Mouse (Mus musculus): ENCODE measurements at regions not wholly inside any gene's neighbourhood (a gene's known extent, or its start where the extent isn't known, plus 50 kb on each side); places are given as distances from the start of the nearest gene placed in this dataset.

GRCm38 (mm10) chr8:109012655-109013054 is 481.2 kb upstream of the Pmfbp1 start:
- DNase-seq: no peak

GRCm38 (mm10) chr8:109013577-109013976 is 480.2 kb upstream of the Pmfbp1 start:
- no peak for DNase-seq

- peak; percentile 59 to 69 for DNase-seq
Measured at GRCm38 (mm10) chr8:109014746-109015145, 479.1 kb upstream of the Pmfbp1 start.

DNA sequence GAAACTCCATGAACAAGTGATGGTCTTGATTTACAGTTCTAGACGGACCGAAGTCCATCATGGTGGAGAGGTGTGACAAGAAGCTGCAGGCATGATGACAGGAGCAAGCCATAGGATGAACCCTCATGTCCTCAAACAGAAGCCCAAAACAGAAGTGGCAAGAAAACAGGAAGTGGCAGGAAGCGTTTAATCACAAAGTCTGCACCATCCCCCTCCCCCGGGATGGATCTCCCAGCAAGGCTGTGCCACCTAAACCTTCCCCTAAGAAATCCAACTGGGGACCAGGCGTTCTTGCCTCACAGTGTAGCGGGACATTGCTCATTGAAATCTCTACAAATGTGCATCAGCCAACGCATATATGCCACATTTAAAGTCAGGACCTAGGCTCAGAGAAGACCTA is 474.3 kb upstream of the Pmfbp1 start:
- no peak for DNase-seq

DNA sequence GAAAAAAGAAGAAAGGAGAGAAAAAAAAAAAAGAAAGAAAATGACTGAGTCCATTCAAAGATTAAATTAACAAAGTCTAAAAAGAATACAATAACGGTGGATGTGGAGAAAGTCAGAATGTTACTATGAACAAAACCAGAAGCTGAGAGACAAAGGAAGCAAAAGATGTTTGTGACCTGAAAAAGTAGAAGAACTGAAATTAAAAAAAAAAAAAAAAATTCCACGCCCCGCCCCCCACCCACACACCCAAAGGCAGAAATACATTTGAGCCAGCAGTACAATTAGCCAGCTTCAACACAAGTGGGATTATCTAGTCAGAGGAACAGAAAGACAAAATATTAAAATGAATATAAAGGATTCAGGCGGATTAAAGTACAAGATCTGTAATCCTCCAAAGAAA is 473.7 kb upstream of the Pmfbp1 start:
- no peak for DNase-seq

DNA sequence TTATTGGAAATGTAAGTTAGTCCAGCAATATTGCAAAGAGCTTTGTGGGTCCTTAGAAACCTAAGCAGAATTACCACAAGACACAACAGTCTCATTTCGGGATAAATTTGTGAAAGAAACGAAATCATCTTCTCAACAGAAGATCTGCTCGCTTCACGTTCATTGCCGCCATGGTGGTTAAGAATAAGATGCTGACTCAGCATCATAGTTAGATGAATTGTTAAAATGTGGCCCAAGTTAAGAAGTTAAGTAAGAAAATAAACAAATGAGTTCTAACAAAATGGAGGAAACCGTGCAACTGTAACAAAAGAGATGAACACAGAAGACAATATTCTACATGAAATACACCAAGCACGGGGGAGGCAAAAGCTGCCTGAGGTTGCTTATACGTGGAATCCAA is 465.9 kb upstream of the Pmfbp1 start:
- no peak for DNase-seq

- no peak for DNase-seq
Measured at GRCm38 (mm10) chr8:109053608-109054007, 440.2 kb upstream of the Pmfbp1 start.

- no peak for DNase-seq
Measured at GRCm38 (mm10) chr8:109059152-109059551, 434.7 kb upstream of the Pmfbp1 start.

DNA sequence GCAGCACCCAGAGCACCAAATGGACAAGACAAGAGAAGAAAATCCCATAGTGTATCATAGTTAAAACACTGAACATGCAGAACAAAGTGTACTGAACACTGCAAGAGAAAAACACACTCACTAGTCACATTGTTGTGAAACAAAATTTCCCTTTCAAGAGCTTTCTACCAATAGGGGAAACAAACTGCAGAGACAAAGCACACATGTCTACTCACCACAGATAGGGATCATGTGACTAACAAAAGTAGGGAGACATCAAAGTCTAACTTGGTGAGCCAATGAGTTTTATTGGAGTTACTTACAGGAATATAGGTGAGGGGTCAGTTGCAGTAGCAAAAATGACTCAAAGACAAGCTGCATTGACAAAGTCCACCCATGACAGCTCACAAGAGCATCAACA is 431.5 kb upstream of the Pmfbp1 start:
- no peak for DNase-seq

DNA sequence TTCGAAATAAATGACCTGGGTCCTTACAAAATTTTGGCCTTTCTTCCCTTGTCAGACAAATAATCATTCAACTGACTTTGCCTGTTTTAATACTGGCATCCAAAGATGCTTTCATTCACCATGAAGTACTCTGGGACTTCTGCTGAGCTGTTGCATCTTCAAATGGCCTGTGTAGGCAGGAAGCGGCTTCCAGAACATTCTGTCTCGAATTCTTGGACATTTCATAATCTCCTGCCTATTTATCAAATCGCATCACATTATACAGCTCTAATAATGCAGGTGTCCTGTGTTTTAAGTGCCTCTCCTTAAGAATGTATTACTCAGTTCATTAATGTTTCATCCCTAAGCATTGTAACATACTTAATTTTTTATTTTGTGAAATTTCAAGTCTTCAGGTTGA is 420.1 kb upstream of the Pmfbp1 start:
- DNase-seq: no peak

GRCm38 (mm10) chr8:109075006-109075405 is 418.8 kb upstream of the Pmfbp1 start:
- DNase-seq: peak; percentile 28 to 30

DNA sequence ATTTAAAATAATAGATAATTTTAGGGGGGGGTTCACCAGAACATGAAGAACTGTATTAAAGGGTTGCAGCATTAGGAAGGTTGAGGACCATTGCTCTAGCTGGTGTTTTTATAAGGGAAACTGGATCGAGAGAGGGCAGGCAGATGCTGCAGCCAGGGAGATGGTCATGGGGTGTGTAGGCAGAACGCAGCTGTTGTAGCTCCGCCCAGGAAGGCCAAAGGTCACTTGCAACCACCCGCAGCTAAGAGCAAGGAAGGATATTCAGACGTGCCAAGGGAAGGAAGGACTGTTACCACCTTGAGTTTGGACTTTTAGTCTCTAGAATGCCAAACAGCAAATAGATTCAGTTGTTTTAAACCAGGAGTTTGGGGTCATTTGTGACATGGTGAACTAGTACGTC is 414.6 kb upstream of the Pmfbp1 start:
- no peak for DNase-seq

DNA sequence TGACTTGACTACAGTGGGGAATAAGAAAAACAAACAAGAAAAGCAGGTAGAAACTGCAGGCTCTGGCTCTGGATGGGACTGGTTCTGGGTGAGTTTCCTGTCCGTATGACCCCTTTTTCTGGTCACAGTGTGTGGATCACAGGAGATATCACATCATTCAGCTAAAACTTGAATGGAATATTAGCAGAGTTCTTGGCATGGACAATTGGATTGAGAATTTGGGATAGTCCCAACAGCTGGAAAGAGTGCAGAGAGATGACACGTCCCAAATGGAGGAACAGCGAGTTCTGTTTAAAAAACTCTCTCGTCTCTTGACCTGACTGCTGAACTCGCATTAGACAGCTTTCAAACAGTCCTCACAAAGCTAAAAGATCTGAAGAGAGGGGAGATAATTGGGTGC is 412.5 kb upstream of the Pmfbp1 start:
- no peak for DNase-seq

DNA sequence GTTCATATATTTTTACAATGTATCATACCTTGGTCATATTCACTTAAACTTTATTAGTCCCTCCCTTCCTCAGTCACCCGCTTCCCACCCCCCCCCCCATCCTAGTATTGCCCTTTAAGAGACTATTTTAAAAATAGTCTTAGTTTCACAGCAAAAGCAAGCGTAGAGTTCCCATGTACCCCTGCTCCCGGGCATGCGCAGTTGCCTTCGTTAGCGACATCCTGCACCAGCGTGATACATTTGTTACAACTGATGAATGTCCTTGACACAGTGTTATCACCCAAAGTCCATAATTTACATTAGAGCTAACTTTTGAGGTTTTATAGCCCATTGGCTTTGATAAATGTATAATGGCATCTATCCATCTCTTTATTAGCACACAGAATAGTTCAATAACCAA is 408.7 kb upstream of the Pmfbp1 start:
- DNase-seq: no peak

- DNase-seq: no peak
Measured at GRCm38 (mm10) chr8:109087781-109088180, 406.0 kb upstream of the Pmfbp1 start.

GRCm38 (mm10) chr8:109099671-109100070 is 394.2 kb upstream of the Pmfbp1 start:
- DNase-seq: no peak

GRCm38 (mm10) chr8:109101416-109101815 is 392.4 kb upstream of the Pmfbp1 start:
- DNase-seq: no peak

DNA sequence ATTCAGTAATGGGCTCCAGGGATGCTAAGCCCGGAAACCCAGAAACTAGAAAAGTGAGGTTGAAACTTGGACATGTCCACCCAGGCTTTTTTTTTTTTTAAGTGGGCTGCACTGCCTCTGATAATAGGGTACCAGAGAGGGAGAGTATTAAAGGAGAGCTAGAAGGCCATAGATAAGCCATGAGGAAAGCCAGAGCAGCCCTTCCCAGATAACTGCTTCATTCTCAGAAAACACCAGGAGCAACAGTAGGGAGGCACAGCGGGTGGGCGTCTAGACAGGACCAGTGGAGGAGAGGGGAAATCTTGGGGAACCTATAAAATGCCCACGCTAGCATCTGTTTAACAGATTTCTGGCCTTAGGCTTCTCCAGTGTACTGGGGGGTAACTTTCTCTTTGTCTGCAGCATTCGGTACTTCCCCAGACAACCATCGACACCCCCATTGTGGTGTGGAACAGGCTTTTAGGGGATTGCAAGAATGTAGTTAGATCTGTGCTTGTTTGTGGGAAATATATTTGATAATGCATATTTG is 389.0 kb upstream of the Pmfbp1 start:
- no peak for DNase-seq

- no peak for DNase-seq
Measured at GRCm38 (mm10) chr8:109105693-109106092, 388.1 kb upstream of the Pmfbp1 start.

- DNase-seq: no peak
Measured at GRCm38 (mm10) chr8:109106971-109107370, 386.9 kb upstream of the Pmfbp1 start.

- DNase-seq: no peak
Measured at GRCm38 (mm10) chr8:109107762-109108161, 386.1 kb upstream of the Pmfbp1 start.

- DNase-seq: no peak
Measured at GRCm38 (mm10) chr8:109109390-109109789, 384.4 kb upstream of the Pmfbp1 start.

DNA sequence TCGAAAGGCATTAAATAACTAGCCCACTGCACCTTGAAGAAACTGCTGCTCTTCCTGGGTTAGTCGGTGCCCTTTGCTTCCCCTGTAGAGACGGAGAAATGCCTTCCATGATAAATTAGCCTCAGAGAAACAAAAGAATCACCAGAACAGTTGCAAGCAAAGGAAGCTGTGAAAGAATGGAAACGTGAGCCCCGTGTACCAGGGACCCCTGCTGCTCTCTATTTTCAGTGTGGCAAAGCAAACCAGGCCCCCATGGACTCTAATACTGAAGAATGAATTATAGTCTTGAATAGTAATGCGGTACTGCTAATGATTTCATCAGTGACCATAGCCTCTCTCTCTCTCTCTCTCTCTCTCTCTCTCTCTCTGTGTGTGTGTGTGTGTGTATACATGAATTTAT is 372.1 kb upstream of the Pmfbp1 start:
- no peak for DNase-seq

GRCm38 (mm10) chr8:109142495-109143158 is 351.2 kb upstream of the Pmfbp1 start:
- DNase-seq: no peak

GRCm38 (mm10) chr8:109151711-109152110 is 342.1 kb upstream of the Pmfbp1 start:
- no peak for DNase-seq

All from cerebellum, postnatal 10 days (tissue).